In genomic region chr19:57686596-57686995, GRCm38 (mm10) we compare ENCODE assay signal across 10 mouse cellular contexts.
A peak's percentile ranks its signal among the peaks of the same experiment; 100 is the strongest.
DNase-seq lines count a peak whose midpoint lies in the region; ATAC-seq and TF ChIP-seq lines count a peak whose summit lies in the region.
"Had no signal": no experiment of that assay in that cellular context is flagged by ENCODE, and none has a peak within 500 bp of the region (broad histone marks: within the 10 kb centered on the region; RNA-seq: fewer than 3 reads in every experiment).

No protein-coding gene starts in this region.

- no peak overlapping the region for H3K4me3 ChIP-seq in forebrain, postnatal 0 days (ENCODE audit: low read depth, low read length)

- H3K9ac ChIP-seq in forebrain, postnatal 0 days: no peak overlapping the region
- H3K9ac ChIP-seq: liver, postnatal 0 days had no signal

- no peaks in the 10 kb centered on the region for H3K4me1 ChIP-seq in forebrain, postnatal 0 days (ENCODE audit: insufficient read depth)

- 69% methylated on average over 20 of the region's 20 CpGs for WGBS in forebrain, postnatal 0 days

- H3K9me3 ChIP-seq in forebrain, postnatal 0 days (ENCODE audit: low read length): no peaks in the 10 kb centered on the region

- intact Hi-C loops in left cerebral cortex, postnatal 4 days (cut with DNase I): no loop called here

- no peak for TF ChIP-seq CTCF in forebrain, postnatal 0 days (IDR thresholded peaks at IDR 0.05; ENCODE audit: low read depth)

- H3K27ac ChIP-seq in forebrain, postnatal 0 days (ENCODE audit: low read depth, low read length): no peak overlapping the region

- peaks cover 9% of the 10 kb centered on the region for H3K36me3 ChIP-seq in forebrain, postnatal 0 days (ENCODE audit: insufficient read depth)

- H3K27me3 ChIP-seq in forebrain, postnatal 0 days (ENCODE audit: insufficient read depth, low read length): no peaks in the 10 kb centered on the region

- DNase-seq in left cerebral cortex, adult 11 months (ENCODE audit: low spot score): peak; percentile 26
- no peak for DNase-seq in left cerebral cortex, postnatal 4 days
- DNase-seq in forebrain, postnatal 0 days: peak; percentile 47
- peak; percentile 15 to 20 for DNase-seq in layer of hippocampus, postnatal 25 days (ENCODE audit: extremely low spot score in 1 of 2, low spot score in 1 of 2)
- DNase-seq in right cerebral cortex, postnatal 25 days: peak; percentile 52
- no peak for DNase-seq in ovary, adult 18-20 months (ENCODE audit: low spot score)
- DNase-seq in thymus, postnatal 36 days: no peak
- DNase-seq: adrenal gland, postnatal 36 days; kidney, postnatal 10 days; liver, postnatal 0 days had no signal

- ATAC-seq in forebrain, postnatal 0 days: peak; percentile 66
- ATAC-seq: liver, postnatal 0 days had no signal

- H3K4me2 ChIP-seq in forebrain, postnatal 0 days (ENCODE audit: low read depth): no peak overlapping the region

Comparison
In these comparisons a context has a peak if more than half of its experiments do, and no peak if none do; other contexts are left out.
1. DNase-seq: peak in left cerebral cortex, adult 11 months (single experiment), forebrain, postnatal 0 days (single experiment), layer of hippocampus, postnatal 25 days (2 of 2) and right cerebral cortex, postnatal 25 days (single experiment); none in left cerebral cortex, postnatal 4 days (single experiment), ovary, adult 18-20 months (single experiment) and thymus, postnatal 36 days (0 of 2).